Mouse (Mus musculus): ENCODE data around the gene Cplane1.

DNA sequence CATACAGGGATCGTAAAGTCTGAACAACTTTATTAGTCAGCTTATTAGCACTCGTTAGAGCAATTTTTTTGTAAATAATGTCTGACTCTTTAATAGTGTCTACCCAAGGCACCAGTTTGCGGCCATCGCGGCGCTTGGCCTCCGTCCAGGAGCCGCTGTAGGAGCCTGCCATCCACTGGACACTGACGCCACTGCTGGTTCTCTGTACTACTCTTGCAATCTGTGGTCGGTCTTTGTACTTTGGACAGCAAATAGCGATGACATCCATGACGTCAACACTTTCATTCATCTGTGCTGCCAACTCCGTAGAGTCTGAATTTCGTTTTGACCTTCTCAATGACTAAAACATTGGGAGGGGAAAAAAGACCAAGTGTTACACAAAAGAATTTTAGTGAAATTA lies 122.3 kb downstream of the Cplane1 start:
- TF ChIP-seq CTCF (IDR thresholded peaks at IDR 0.05; ENCODE audit: low read depth, low read length) (no peak), GATA1 (IDR thresholded peaks at IDR 0.05; ENCODE audit: borderline replicate concordance, low read length) (no peak), GATA2 (IDR thresholded peaks at IDR 0.05; ENCODE audit: borderline replicate concordance, low read depth, low read length) (no peak), TAL1 (conservative IDR thresholded peaks at IDR 0.05; ENCODE audit: low read depth, low read length) (no peak), POLR2AphosphoS5 (IDR thresholded peaks at IDR 0.05; ENCODE audit: insufficient replicate concordance, low read depth, low read length) (no peak)
